Mouse (Mus musculus): Measurements from ENCODE around the gene Fam189b. TPM values are rescaled to one million over a fixed set of nuclear protein-coding genes. Genes with fewer than 3 reads are reported as not detected.

Gene Fam189b
- polyA plus RNA-seq (2014; fragmentation: Illumina TruSeq; extraction: RNeasy Lipid Tissue Mini Kit (QIAGEN cat#74804); ENCODE audit: low read depth, low replicate concordance) = 5.2 TPM

DNA sequence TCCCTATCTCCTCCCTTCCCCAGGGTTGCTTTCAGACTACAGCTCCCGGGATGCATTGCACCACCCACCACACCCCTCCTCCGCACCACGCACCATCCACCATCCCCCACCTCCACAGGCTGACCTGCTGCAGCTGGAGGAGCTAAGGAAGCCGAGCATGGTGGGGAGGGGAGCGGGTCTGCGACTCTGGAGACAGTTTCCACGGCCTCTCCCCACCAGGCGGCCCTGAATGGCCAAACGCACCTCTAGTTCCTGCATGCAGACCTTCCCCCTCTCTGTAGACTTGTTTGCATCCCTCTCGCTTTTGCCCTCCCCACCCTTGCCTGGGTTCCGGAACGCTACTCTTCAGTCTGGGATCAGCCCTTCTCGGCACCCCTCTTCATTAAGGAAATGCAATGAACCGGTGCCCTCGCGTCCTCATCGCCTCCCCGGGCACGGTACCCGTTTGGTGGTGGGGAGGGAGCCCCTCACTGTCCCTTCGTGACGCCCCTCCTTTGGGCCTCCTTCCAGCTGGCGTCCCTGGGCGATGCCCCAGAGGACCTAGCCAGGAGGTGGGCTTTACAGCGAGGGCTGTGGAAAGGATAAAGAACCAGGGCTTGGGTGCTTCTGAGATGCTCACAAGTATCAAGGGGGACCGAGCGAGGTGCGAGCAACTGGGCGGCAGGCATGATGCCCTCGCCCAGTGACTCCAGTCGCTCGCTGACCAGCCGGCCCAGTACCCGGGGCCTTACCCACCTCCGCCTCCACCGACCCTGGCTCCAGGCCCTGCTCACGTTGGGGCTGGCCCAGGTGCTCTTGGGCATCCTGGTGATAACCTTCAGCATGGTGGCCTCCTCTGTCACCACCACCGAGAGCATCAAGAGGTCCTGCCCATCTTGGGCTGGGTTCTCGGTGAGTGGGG, at the start of gene Fam189b:
Gene Fam189b, plus strand, starts transcription at position 86 of the 901 bp plus-strand sequence.

DNA sequence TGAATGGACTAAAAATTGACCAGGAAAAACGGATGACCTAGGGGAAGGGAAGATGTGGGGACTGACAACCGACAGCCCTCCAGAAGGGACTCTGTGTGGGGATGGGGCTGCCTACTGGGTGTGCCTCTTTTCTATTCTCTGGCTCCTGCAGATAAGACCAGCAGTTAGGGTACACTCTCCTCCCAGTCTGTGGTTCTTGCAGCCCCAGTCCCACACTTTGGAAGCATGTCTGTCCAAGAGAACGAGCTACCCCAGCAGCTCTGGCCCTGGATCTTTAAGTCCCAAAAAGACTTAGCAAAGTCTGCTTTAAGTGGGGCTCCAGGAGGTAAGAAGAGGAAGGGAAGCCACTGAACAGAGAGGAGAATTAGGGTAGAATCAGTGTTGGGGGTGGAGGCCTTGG, 47.0 kb upstream of the Fam189b start, which contains the start of gene Pklr:
Gene Pklr, plus strand, starts transcription at position 185 of the 400 bp plus-strand sequence.

DNA sequence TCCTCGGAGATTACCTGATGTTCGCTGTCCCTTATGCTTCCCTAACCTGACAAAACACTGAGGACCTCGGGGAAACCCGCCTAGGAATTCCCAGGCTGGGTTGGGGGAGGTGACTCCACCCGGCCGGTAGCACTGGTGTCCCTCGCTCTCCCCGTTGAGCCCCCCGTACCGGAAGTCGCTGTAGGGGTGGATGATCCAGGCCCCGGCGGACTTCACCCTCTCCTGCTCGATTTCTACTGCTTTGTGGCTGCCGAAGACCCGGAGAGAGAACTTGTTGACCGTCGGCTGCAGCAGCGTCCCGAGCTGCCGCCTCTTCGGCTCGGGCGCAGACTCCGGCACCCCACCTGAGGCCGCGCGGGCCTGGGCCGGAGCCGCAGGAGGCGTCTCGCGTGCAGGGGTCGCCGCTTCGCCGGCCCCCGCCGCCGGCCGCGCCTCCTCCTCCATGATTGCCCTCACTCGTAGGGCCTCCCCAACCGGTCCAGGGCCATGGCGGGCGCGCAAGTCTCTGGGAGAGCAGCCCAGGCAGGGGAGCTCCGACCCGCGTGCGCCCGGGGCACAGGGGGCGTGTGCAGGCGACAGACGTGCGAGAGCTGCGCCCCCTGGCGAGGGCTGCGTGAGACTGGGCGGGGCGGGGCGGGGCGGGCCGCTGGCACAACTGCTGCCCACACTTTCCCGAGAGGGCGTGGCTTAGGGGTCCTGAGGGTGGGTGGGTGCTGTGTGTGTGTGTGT, 23.2 kb upstream of the Fam189b start, which contains the start of gene Hcn3:
Gene Hcn3, minus strand, starts transcription at position 581 of the 729 bp plus-strand sequence.

DNA sequence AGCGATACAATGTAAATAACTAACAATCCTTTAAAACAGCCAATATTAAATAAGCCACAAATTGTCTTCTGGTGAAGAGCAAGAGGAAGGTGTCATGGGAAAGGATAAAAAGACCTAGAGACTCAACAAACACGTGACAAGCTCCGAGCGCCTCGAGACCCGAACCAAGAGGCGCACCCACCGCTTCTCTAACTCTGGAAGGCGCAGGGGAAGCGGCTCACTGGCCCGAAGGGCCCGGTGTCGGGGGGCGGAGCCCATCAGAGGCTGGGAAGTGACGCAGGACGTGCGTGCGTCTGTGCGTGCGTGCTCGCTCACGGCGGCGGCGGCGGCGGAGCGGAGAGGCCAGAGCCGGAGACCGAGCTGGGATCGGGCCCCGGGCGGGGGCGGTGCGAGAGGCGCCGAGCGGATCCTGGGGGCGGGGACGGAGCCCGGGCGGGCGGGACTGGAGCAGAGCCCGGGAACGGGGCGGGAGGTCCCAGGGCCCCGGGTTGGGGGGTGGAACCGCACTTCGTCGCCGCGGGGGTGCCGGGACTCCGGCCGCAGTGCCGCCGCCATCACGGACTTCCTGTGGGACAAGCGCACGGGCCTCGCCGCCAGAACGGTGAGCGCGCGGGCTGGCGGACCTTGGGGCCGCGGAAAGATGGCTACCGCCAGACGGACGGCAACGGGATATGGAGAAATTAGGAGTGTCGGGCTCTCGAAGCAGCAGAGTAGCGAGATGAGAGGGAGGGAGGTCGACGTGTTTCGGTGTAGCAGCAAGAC, 18.3 kb upstream of the Fam189b start, which contains the start of gene Clk2:
Gene Clk2, plus strand, starts transcription at position 290 of the 762 bp plus-strand sequence.

DNA sequence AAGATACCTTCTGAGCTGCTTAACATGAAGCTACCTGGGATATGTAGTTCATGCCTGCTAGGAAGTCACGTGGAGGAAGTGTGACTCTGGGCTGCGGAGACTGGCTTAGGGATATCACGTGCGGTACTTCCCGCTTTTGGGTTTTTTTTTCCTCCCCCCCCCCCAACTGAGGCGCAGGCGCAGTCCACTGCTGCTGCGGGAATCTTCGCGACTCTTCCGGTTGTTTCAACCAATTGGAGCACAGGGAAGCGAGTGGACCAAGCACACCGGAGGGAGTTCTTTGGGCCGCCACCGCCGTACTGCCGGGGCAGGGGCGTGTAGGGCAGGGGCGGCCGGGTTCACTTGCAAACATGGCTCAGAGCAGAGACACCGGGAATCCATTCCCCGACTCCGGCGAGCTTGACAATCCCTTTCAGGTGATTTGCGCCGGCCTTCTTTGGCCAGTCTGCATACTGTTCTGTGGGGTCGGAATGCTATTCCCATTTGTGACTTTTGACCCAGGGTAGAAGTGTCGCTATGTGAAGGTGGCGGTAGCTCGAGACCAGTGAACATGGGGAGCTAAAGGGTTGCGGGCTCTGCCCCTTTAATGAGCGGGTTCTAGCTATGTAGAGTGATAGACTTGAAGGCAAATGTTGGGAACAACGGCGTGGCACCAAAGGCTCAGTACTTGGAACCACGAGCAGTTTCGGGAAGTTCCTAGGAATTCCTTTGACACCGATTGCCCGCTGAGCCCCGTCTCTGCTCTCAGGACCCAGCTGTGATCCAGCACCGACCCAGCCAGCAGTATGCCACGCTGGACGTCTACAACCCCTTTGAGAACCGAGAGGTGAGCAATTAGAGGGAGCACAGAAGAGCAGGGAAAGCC, 5.5 kb upstream of the Fam189b start, which contains the start of gene Scamp3:
Gene Scamp3, plus strand, starts transcription at position 232 of the 865 bp plus-strand sequence.

DNA sequence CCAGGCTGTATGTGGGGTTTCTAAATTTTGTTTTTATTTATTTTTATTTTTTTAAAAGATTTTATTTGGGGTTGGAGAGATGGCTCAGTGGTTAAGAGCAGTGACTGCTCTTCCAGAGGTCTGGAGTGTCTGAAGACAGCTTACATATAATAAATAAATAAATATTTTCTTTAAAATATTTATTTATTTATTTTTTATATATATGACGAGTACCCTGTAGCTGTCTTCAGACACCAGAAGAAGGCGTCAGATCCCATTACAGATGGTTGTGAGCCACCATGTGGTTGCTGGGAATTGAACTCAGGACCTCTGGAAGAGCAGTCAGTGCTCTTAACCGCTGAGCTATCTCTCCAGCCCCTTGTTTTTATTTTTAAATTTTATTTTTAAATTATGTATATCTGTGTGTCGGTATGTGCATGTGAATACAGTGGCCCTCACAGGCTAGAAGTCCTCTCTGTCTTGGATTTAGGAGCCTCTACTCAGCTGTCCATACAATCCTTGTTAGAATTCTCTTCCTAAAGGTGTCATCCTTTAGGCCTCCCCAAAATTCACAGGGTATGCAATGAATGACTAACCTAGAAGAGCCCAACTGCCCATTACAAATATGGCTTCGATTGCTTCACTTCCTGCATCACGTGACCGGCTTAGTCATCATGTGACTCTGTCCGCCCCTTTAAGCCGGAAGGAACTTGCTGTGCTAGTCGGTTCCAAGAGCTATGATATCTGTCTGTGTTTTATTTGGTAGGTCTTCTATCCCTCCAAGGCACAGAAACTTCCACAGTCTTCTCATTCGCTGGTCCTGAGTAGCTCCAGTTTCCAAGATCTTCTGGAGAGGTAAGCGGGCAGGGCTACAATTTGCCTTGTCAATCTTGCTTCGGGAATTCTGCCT, 19.6 kb downstream of the Fam189b start, which contains the start of gene Gba:
Gene Gba, plus strand, starts transcription at position 676 of the 889 bp plus-strand sequence.

DNA sequence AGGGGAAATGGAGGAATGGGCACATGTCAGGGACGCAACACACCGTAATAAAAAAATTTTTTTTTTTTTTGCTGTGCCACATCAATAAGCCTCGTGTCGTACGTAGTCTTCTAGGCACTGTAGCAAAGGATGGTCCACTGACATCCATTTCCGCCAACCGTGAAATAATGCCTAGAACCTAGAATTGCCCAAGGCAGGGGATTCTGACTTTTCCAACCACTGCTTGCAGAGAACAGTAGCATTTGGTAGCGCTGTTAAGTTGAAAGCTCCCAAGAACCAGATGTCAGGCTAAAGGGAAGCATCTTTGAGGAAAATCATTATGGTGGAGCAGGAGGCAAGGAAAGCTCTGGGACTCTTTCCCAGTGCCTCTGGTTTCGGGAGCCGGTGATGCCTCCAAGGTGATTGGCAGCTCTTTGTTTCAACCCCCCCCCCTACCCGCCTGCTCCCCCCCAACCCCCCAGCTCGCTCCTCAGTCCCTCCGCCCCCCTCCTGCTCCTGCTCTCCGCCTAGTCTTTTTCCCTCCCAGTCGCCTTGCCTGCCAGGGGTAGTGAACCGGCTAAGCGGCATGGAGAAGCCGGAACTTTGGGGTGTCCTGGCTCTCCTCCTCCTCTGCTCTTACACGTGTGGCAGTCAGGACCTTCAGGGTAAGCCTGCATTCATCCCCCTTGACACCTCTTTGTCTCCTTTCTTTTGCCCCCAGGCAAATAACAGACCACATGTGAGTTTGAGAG, 31.9 kb downstream of the Fam189b start, which contains the start of gene Thbs3:
Gene Thbs3, plus strand, starts transcription at position 500 of the 731 bp plus-strand sequence.

DNA sequence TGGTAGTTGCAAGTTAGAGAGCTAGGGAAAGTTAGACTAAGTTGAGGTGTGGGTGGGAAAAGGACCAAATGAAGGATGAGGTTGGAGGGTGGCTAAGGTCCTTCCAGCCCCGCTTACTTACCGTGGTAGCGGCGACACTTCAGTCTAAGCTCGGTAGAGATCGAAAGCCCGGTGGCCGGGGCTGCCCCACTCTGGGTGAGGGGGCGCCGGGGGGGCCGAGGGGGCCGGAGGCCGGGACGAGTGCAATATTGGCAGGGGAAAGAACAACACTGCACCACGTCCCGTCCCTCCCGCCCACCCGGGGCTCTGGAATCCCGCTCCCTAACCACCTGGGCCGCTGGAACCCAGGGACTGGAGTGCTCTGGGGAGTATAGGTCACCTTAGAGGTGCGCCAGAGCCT, 44.0 kb downstream of the Fam189b start, which contains the start of gene Mtx1:
Gene Mtx1, minus strand, starts transcription at position 189 of the 400 bp plus-strand sequence.

DNA sequence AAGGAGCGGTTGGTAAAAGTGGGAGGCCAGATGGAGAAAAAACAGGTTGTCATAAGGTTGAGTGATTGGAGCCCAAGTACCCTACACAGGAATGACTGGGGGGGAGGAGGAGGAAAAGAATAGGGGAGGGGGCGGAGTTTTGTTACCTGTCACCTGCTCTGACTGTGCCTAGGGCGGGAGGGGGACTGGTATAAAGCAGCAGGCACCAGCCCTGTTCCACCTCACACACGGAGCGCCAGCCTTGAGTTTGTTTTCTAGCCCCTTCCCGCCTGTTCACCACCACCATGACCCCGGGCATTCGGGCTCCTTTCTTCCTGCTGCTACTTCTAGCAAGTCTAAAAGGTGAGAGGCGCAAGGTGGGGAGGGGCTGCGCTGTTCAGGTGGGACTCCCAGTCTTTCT, 45.9 kb downstream of the Fam189b start, which contains the start of gene Muc1:
Gene Muc1, plus strand, starts transcription at position 222 of the 400 bp plus-strand sequence.

Other genes with a start within 250 kb of the Fam189b start
- gene Ash1l, start 232.5 kb upstream of the Fam189b start, polyA plus RNA-seq (2014; fragmentation: Illumina TruSeq; extraction: RNeasy Lipid Tissue Mini Kit (QIAGEN cat#74804); ENCODE audit: low read depth, low replicate concordance) = 20.1 TPM
- gene Dap3, start 232.0 kb upstream of the Fam189b start, polyA plus RNA-seq (2014; fragmentation: Illumina TruSeq; extraction: RNeasy Lipid Tissue Mini Kit (QIAGEN cat#74804); ENCODE audit: low read depth, low replicate concordance) = 169 TPM
- 32.7 TPM for gene Rusc1, start 89.8 kb upstream of the Fam189b start, polyA plus RNA-seq (2014; fragmentation: Illumina TruSeq; extraction: RNeasy Lipid Tissue Mini Kit (QIAGEN cat#74804); ENCODE audit: low read depth, low replicate concordance)
- not detected for gene Gm43738, start 82.0 kb upstream of the Fam189b start, polyA plus RNA-seq (2014; fragmentation: Illumina TruSeq; extraction: RNeasy Lipid Tissue Mini Kit (QIAGEN cat#74804); ENCODE audit: low read depth, low replicate concordance)
- 25.7 TPM for gene Fdps, start 81.2 kb upstream of the Fam189b start, polyA plus RNA-seq (2014; fragmentation: Illumina TruSeq; extraction: RNeasy Lipid Tissue Mini Kit (QIAGEN cat#74804); ENCODE audit: low read depth, low replicate concordance)
- gene Pklr, start 47.0 kb upstream of the Fam189b start, polyA plus RNA-seq (2014; fragmentation: Illumina TruSeq; extraction: RNeasy Lipid Tissue Mini Kit (QIAGEN cat#74804); ENCODE audit: low read depth, low replicate concordance) = not detected
- gene Hcn3, start 22.9 kb upstream of the Fam189b start, polyA plus RNA-seq (2014; fragmentation: Illumina TruSeq; extraction: RNeasy Lipid Tissue Mini Kit (QIAGEN cat#74804); ENCODE audit: low read depth, low replicate concordance) = 0.73 TPM
- 30.6 TPM for gene Clk2, start 18.3 kb upstream of the Fam189b start, polyA plus RNA-seq (2014; fragmentation: Illumina TruSeq; extraction: RNeasy Lipid Tissue Mini Kit (QIAGEN cat#74804); ENCODE audit: low read depth, low replicate concordance)
- 52.7 TPM for gene Scamp3, start 5.7 kb upstream of the Fam189b start, polyA plus RNA-seq (2014; fragmentation: Illumina TruSeq; extraction: RNeasy Lipid Tissue Mini Kit (QIAGEN cat#74804); ENCODE audit: low read depth, low replicate concordance)
- 17.9 TPM for gene Gba, start 19.8 kb downstream of the Fam189b start, polyA plus RNA-seq (2014; fragmentation: Illumina TruSeq; extraction: RNeasy Lipid Tissue Mini Kit (QIAGEN cat#74804); ENCODE audit: low read depth, low replicate concordance)
- gene Thbs3, start 32.0 kb downstream of the Fam189b start, polyA plus RNA-seq (2014; fragmentation: Illumina TruSeq; extraction: RNeasy Lipid Tissue Mini Kit (QIAGEN cat#74804); ENCODE audit: low read depth, low replicate concordance) = 12.0 TPM
- gene Mtx1, start 43.9 kb downstream of the Fam189b start, polyA plus RNA-seq (2014; fragmentation: Illumina TruSeq; extraction: RNeasy Lipid Tissue Mini Kit (QIAGEN cat#74804); ENCODE audit: low read depth, low replicate concordance) = 78.4 TPM
- 0.18 TPM for gene Muc1, start 45.9 kb downstream of the Fam189b start, polyA plus RNA-seq (2014; fragmentation: Illumina TruSeq; extraction: RNeasy Lipid Tissue Mini Kit (QIAGEN cat#74804); ENCODE audit: low read depth, low replicate concordance)
- 57.1 TPM for gene Krtcap2, start 62.8 kb downstream of the Fam189b start, polyA plus RNA-seq (2014; fragmentation: Illumina TruSeq; extraction: RNeasy Lipid Tissue Mini Kit (QIAGEN cat#74804); ENCODE audit: low read depth, low replicate concordance)
- gene Trim46, start 63.2 kb downstream of the Fam189b start, polyA plus RNA-seq (2014; fragmentation: Illumina TruSeq; extraction: RNeasy Lipid Tissue Mini Kit (QIAGEN cat#74804); ENCODE audit: low read depth, low replicate concordance) = 1.0 TPM
- gene Dpm3, start 76.2 kb downstream of the Fam189b start, polyA plus RNA-seq (2014; fragmentation: Illumina TruSeq; extraction: RNeasy Lipid Tissue Mini Kit (QIAGEN cat#74804); ENCODE audit: low read depth, low replicate concordance) = 48.2 TPM
- gene Slc50a1, start 87.4 kb downstream of the Fam189b start, polyA plus RNA-seq (2014; fragmentation: Illumina TruSeq; extraction: RNeasy Lipid Tissue Mini Kit (QIAGEN cat#74804); ENCODE audit: low read depth, low replicate concordance) = 42.9 TPM
- 33.4 TPM for gene Efna1, start 98.0 kb downstream of the Fam189b start, polyA plus RNA-seq (2014; fragmentation: Illumina TruSeq; extraction: RNeasy Lipid Tissue Mini Kit (QIAGEN cat#74804); ENCODE audit: low read depth, low replicate concordance)
- gene Efna3, start 139.8 kb downstream of the Fam189b start, polyA plus RNA-seq (2014; fragmentation: Illumina TruSeq; extraction: RNeasy Lipid Tissue Mini Kit (QIAGEN cat#74804); ENCODE audit: low read depth, low replicate concordance) = not detected
- gene Efna4, start 154.9 kb downstream of the Fam189b start, polyA plus RNA-seq (2014; fragmentation: Illumina TruSeq; extraction: RNeasy Lipid Tissue Mini Kit (QIAGEN cat#74804); ENCODE audit: low read depth, low replicate concordance) = 0.37 TPM
- 92.6 TPM for gene Adam15, start 166.9 kb downstream of the Fam189b start, polyA plus RNA-seq (2014; fragmentation: Illumina TruSeq; extraction: RNeasy Lipid Tissue Mini Kit (QIAGEN cat#74804); ENCODE audit: low read depth, low replicate concordance)
- not detected for gene Dcst2, start 178.8 kb downstream of the Fam189b start, polyA plus RNA-seq (2014; fragmentation: Illumina TruSeq; extraction: RNeasy Lipid Tissue Mini Kit (QIAGEN cat#74804); ENCODE audit: low read depth, low replicate concordance)
- gene Dcst1, start 182.1 kb downstream of the Fam189b start, polyA plus RNA-seq (2014; fragmentation: Illumina TruSeq; extraction: RNeasy Lipid Tissue Mini Kit (QIAGEN cat#74804); ENCODE audit: low read depth, low replicate concordance) = not detected
- gene Zbtb7b, start 211.6 kb downstream of the Fam189b start, polyA plus RNA-seq (2014; fragmentation: Illumina TruSeq; extraction: RNeasy Lipid Tissue Mini Kit (QIAGEN cat#74804); ENCODE audit: low read depth, low replicate concordance) = 25.7 TPM
- gene Lenep, start 219.7 kb downstream of the Fam189b start, polyA plus RNA-seq (2014; fragmentation: Illumina TruSeq; extraction: RNeasy Lipid Tissue Mini Kit (QIAGEN cat#74804); ENCODE audit: low read depth, low replicate concordance) = not detected
- gene Flad1, start 228.7 kb downstream of the Fam189b start, polyA plus RNA-seq (2014; fragmentation: Illumina TruSeq; extraction: RNeasy Lipid Tissue Mini Kit (QIAGEN cat#74804); ENCODE audit: low read depth, low replicate concordance) = 50.8 TPM
- 3.8 TPM for gene Cks1b, start 235.2 kb downstream of the Fam189b start, polyA plus RNA-seq (2014; fragmentation: Illumina TruSeq; extraction: RNeasy Lipid Tissue Mini Kit (QIAGEN cat#74804); ENCODE audit: low read depth, low replicate concordance)
- 27.3 TPM for gene Shc1, start 235.3 kb downstream of the Fam189b start, polyA plus RNA-seq (2014; fragmentation: Illumina TruSeq; extraction: RNeasy Lipid Tissue Mini Kit (QIAGEN cat#74804); ENCODE audit: low read depth, low replicate concordance)
- gene Pygo2, start 247.1 kb downstream of the Fam189b start, polyA plus RNA-seq (2014; fragmentation: Illumina TruSeq; extraction: RNeasy Lipid Tissue Mini Kit (QIAGEN cat#74804); ENCODE audit: low read depth, low replicate concordance) = 19.0 TPM